34 mouse cellular contexts compared by ENCODE assay signal in the genomic region with DNA sequence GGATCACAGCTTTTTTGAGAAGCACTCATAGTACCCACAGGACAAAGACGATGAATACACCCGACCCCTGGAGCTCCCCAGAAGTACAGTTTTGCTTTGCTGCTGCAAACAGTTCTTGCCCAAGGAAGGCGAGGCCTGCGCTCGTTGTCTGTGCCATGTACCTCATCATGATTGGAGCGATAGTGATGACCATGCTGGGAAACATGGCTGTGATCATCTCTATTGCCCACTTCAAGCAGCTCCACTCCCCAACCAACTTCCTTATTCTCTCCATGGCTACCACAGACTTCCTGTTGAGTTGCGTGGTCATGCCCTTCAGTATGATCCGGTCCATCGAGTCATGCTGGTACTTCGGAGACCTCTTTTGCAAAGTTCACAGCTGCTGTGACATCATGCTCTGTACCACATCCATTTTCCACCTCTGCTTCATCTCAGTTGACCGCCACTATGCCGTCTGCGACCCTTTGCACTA. TPM values are rescaled to one million over a fixed set of nuclear protein-coding genes. Genes with fewer than 3 reads are reported as not detected.
A peak's percentile ranks its signal among the peaks of the same experiment; 100 is the strongest.
DNase-seq lines count a peak whose midpoint lies in the region; ATAC-seq and TF ChIP-seq lines count a peak whose summit lies in the region.
"Had no signal": no experiment of that assay in that cellular context is flagged by ENCODE, and none has a peak within 500 bp of the region (broad histone marks: within the 10 kb centered on the region; RNA-seq: fewer than 3 reads in every experiment).

A gene (plus strand): TSS at position 51 of the 472 bp plus-strand sequence.

- no peak within 1 kb of the TSS for H3K4me2 ChIP-seq in stomach, embryonic 14.5 days (replicated peaks; ENCODE audit: low read depth, low read length)
- H3K4me2 ChIP-seq in stomach, postnatal 0 days (replicated peaks; ENCODE audit: low read depth), result no peak within 1 kb of the TSS
- H3K4me2 ChIP-seq: embryonic facial prominence, embryonic 13.5 days; forebrain, embryonic 12.5 days; heart, embryonic 13.5 days; hindbrain, embryonic 12.5 days; hindbrain, embryonic 15.5 days had no signal

- H3K27ac ChIP-seq in stomach, embryonic 14.5 days (ENCODE audit: low read length), result peak within 1 kb of the TSS; percentile 48; the same call in 1 of the 2 replicates
- H3K27ac ChIP-seq in stomach, postnatal 0 days (replicated peaks), result no peak within 1 kb of the TSS
- H3K27ac ChIP-seq: embryonic facial prominence, embryonic 10.5 days; embryonic facial prominence, embryonic 13.5 days; forebrain, embryonic 12.5 days; heart, embryonic 10.5 days; heart, embryonic 13.5 days; hindbrain, embryonic 12.5 days; hindbrain, embryonic 15.5 days had no signal

- H3K4me3 ChIP-seq in stomach, embryonic 14.5 days (ENCODE audit: low read depth, low read length), result no peak within 1 kb of the TSS
- no peak within 1 kb of the TSS for H3K4me3 ChIP-seq in stomach, postnatal 0 days (ENCODE audit: low read depth, low read length)
- H3K4me3 ChIP-seq in megakaryocyte, embryonic 14.5 days (replicated peaks), result peak within 1 kb of the TSS; percentile 48
- H3K4me3 ChIP-seq: embryonic facial prominence, embryonic 10.5 days; embryonic facial prominence, embryonic 13.5 days; erythroblast, embryonic 14.5 days; forebrain, embryonic 12.5 days; heart, embryonic 10.5 days; heart, embryonic 13.5 days; hindbrain, embryonic 12.5 days; hindbrain, embryonic 15.5 days had no signal

- WGBS in stomach, embryonic 14.5 days, result 97% methylated on average over 13 of the region's 13 CpGs
- WGBS in stomach, postnatal 0 days, result 93% methylated on average over 13 of the region's 13 CpGs

- H3K36me3 ChIP-seq in stomach, embryonic 14.5 days (ENCODE audit: control insufficient read depth, insufficient read depth, low read length), result no peaks in the 10 kb centered on the region
- no peaks in the 10 kb centered on the region for H3K36me3 ChIP-seq in stomach, postnatal 0 days (ENCODE audit: control insufficient read depth, insufficient read depth, low read length)
- H3K36me3 ChIP-seq in megakaryocyte, embryonic 14.5 days (replicated peaks; ENCODE audit: low read length), result no peaks in the 10 kb centered on the region
- H3K36me3 ChIP-seq: embryonic facial prominence, embryonic 10.5 days; embryonic facial prominence, embryonic 13.5 days; forebrain, embryonic 12.5 days; heart, embryonic 10.5 days; heart, embryonic 13.5 days; hindbrain, embryonic 12.5 days; hindbrain, embryonic 15.5 days had no signal

- no peak for DNase-seq in stomach, postnatal 0 days (ENCODE audit: low spot score)
- DNase-seq in frontal cortex, adult 2 months (ENCODE audit: extremely low spot score in 1 of 2, low spot score in 1 of 2), result no peak
- DNase-seq in left cerebral cortex, adult 9 months (ENCODE audit: low spot score in 2 of 2), result no peak
- DNase-seq in frontal cortex, postnatal 14 days (ENCODE audit: low spot score in 2 of 2), result no peak
- DNase-seq: adrenal gland, adult 8-10 months; adrenal gland, postnatal 25 days; cerebellum, adult 11-12 months; cerebellum, adult 9-10 months; cerebellum, postnatal 14 days; gastrocnemius, postnatal 25 days; heart, adult 18-20 months; heart, postnatal 14 days; heart, postnatal 4 days had no signal

- ATAC-seq in stomach, embryonic 14.5 days (ENCODE audit: insufficient number of reproducible peaks, insufficient read depth, low FRiP score, low read depth), result no peak
- ATAC-seq in stomach, postnatal 0 days (ENCODE audit: low FRiP score, low TSS enrichment), result no peak
- ATAC-seq in granulocyte monocyte progenitor cell, adult 5-6 weeks (replicated peaks; ENCODE audit: poor library complexity, severe bottlenecking), result peak; percentile 94
- ATAC-seq: activated CD4-positive, CD25-positive, alpha-beta regulatory T cell, adult 4 months; CD4-positive, CD25-positive, alpha-beta regulatory T cell, adult 4 months; forebrain, embryonic 16.5 days; intestine, postnatal 0 days had no signal

- H3K9me3 ChIP-seq in stomach, embryonic 14.5 days (ENCODE audit: control insufficient read depth, low read depth, low read length), result no peaks in the 10 kb centered on the region
- H3K9me3 ChIP-seq in stomach, postnatal 0 days (ENCODE audit: control insufficient read depth, low read length), result no peaks in the 10 kb centered on the region
- H3K9me3 ChIP-seq in megakaryocyte, embryonic 14.5 days, result peaks cover 5% of the 10 kb centered on the region; the same call in 1 of the 2 replicates
- H3K9me3 ChIP-seq: embryonic facial prominence, embryonic 10.5 days; embryonic facial prominence, embryonic 13.5 days; forebrain, embryonic 12.5 days; heart, embryonic 10.5 days; heart, embryonic 13.5 days; hindbrain, embryonic 12.5 days; hindbrain, embryonic 15.5 days had no signal

- TF ChIP-seq EP300 in stomach, postnatal 0 days (optimal IDR thresholded peaks at IDR 0.05), result no peak

- no peak within 1 kb of the TSS for H3K9ac ChIP-seq in stomach, embryonic 14.5 days (replicated peaks; ENCODE audit: low read depth, low read length)
- H3K9ac ChIP-seq in stomach, postnatal 0 days (ENCODE audit: low read length), result no peak within 1 kb of the TSS
- H3K9ac ChIP-seq: embryonic facial prominence, embryonic 13.5 days; forebrain, embryonic 12.5 days; heart, embryonic 13.5 days; hindbrain, embryonic 12.5 days; hindbrain, embryonic 15.5 days had no signal

- no peak for TF ChIP-seq CTCF in stomach, postnatal 0 days (IDR thresholded peaks at IDR 0.05; ENCODE audit: low read depth)

- H3K27me3 ChIP-seq in stomach, embryonic 14.5 days (ENCODE audit: control insufficient read depth, insufficient read depth, low read length), result no peaks in the 10 kb centered on the region
- H3K27me3 ChIP-seq in stomach, postnatal 0 days (ENCODE audit: control insufficient read depth, insufficient read depth, low read length), result no peaks in the 10 kb centered on the region
- H3K27me3 ChIP-seq in megakaryocyte, embryonic 14.5 days (replicated peaks), result no peaks in the 10 kb centered on the region
- H3K27me3 ChIP-seq: forebrain, embryonic 12.5 days; heart, embryonic 13.5 days; hindbrain, embryonic 12.5 days; hindbrain, embryonic 15.5 days had no signal

- H3K4me1 ChIP-seq in stomach, embryonic 14.5 days (ENCODE audit: control insufficient read depth, insufficient read depth, low read length), result no peaks in the 10 kb centered on the region
- H3K4me1 ChIP-seq in stomach, postnatal 0 days (replicated peaks; ENCODE audit: control insufficient read depth, insufficient read depth), result no peaks in the 10 kb centered on the region
- peaks cover 9% of the 10 kb centered on the region for H3K4me1 ChIP-seq in megakaryocyte, embryonic 14.5 days
- H3K4me1 ChIP-seq: embryonic facial prominence, embryonic 10.5 days; embryonic facial prominence, embryonic 13.5 days; forebrain, embryonic 12.5 days; hindbrain, embryonic 12.5 days; hindbrain, embryonic 15.5 days had no signal

RNA-seq across cellular contexts. Expression of the gene that starts here (rescaled TPM):
- not detected in 2 replicates for polyA plus RNA-seq in stomach, embryonic 14.5 days (2014; fragmentation: Nextera tagmentation; extraction: Ambion mirVana)
- polyA plus RNA-seq in stomach, postnatal 0 days (2015; fragmentation: Nextera tagmentation; extraction: Ambion mirVana), result 0.10 TPM in 1 of 2 replicates, not detected in the other
- not detected in 2 replicates for total RNA-seq in granulocyte monocyte progenitor cell, adult 5-6 weeks (2014; fragmentation: Nextera tagmentation)
- not detected in 2 replicates for total RNA-seq in granulocyte monocyte progenitor cell, adult 5-6 weeks (2017)
- polyA plus RNA-seq in megakaryocyte, embryonic 14.5 days (2012; ENCODE audit: insufficient read depth, low replicate concordance), result not detected in 2 replicates
- not detected in 2 replicates for polyA plus RNA-seq in frontal cortex, adult 2 months (2012; rRNA removed)
- total RNA-seq: adrenal gland, adult 8-10 months; adrenal gland, postnatal 25 days; ES-E14; gastrocnemius, adult 8-10 months; gastrocnemius, postnatal 25 days; heart, adult 18-20 months; heart, postnatal 14 days; heart, postnatal 4 days had no signal
- polyA plus RNA-seq: activated CD4-positive, CD25-positive, alpha-beta regulatory T cell, adult 4 months; brain, embryonic 14.5 days; C2C12; CD4-positive, CD25-positive, alpha-beta regulatory T cell, adult 4 months; embryonic facial prominence, embryonic 10.5 days; embryonic facial prominence, embryonic 13.5 days; erythroblast, embryonic 14.5 days; forebrain, embryonic 12.5 days; forebrain, embryonic 16.5 days; heart, embryonic 10.5 days; heart, embryonic 13.5 days; heart, embryonic 16.5 days; hindbrain, embryonic 12.5 days; hindbrain, embryonic 15.5 days; intestine, embryonic 14.5 days; intestine, postnatal 0 days had no signal

Comparison
In these comparisons a context has a peak if more than half of its experiments do, and no peak if none do; other contexts are left out.
1. Peak in ATAC-seq in granulocyte monocyte progenitor cell, adult 5-6 weeks; RNA of the gene not detected or under 1 TPM.